9 mouse cellular contexts compared by ENCODE assay signal in the genomic region with DNA sequence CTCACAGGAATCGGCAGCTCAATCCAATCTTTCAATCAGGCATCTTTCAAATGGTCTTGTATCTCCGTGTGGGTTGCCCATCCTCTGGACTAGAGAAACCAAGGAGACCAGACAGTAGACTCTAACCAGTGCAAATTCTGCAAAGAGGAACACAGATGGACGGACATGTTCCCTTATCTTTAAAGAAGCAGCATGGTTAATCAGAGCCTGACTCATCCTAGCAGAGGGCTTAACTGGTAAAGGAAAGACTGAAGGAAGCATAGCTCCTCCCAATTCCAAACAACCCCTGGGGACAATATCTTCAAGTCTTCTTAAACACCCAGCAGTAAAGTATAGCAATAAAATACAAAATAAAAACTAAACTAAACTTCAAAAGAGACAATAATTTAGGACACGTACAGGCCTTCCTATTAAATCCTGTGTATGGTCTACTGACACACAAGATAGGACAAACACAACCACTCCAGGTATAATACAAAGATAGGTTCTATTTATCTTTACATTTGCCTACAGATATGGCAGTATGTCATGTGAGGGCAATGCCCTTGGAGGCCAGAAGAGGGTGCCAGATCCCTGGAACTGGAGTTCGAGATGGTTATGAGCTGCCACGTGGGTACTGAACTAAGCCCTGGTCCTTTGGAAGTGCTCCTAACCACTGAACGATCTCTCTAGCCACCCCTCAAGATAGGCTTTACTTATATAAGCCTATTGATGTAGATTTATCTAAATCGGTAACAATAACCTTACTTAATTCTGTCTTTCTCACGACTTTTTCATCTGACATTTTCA. TPM values are rescaled to one million over a fixed set of nuclear protein-coding genes. Genes with fewer than 3 reads are reported as not detected.
A peak's percentile ranks its signal among the peaks of the same experiment; 100 is the strongest.
DNase-seq lines count a peak whose midpoint lies in the region; ATAC-seq and TF ChIP-seq lines count a peak whose summit lies in the region.
"Had no signal": no experiment of that assay in that cellular context is flagged by ENCODE, and none has a peak within 500 bp of the region (broad histone marks: within the 10 kb centered on the region; RNA-seq: fewer than 3 reads in every experiment).

No protein-coding gene starts in this region.

- no peaks in the 10 kb centered on the region for H3K4me1 ChIP-seq in kidney, adult 2 months (ENCODE audit: control insufficient read depth, insufficient read depth, low read length)
- H3K4me1 ChIP-seq in hindbrain, embryonic 11.5 days (replicated peaks; ENCODE audit: control insufficient read depth, insufficient read depth, low read length): no peaks in the 10 kb centered on the region
- H3K4me1 ChIP-seq: forebrain, embryonic 12.5 days had no signal

- 73% methylated on average over 9 of the region's 9 CpGs for WGBS in kidney, adult 2 months
- WGBS in hindbrain, embryonic 11.5 days: 78% methylated on average over 9 of the region's 9 CpGs

- no peaks in the 10 kb centered on the region for H3K36me3 ChIP-seq in kidney, adult 2 months (ENCODE audit: control insufficient read depth, insufficient read depth, low read length)
- no peaks in the 10 kb centered on the region for H3K36me3 ChIP-seq in hindbrain, embryonic 11.5 days (ENCODE audit: control insufficient read depth, insufficient read depth, low read length)
- H3K36me3 ChIP-seq: forebrain, embryonic 12.5 days had no signal

- ATAC-seq in CD4-positive, CD25-positive, alpha-beta regulatory T cell, adult 4 months: peak; percentile 54
- peak; percentile 59 for ATAC-seq in megakaryocyte, adult 5-6 weeks (ENCODE audit: poor library complexity, severe bottlenecking)
- ATAC-seq in hindbrain, embryonic 11.5 days (ENCODE audit: low FRiP score): no peak

- no peak overlapping the region; the same call in 1 of the 2 replicates for H3K27ac ChIP-seq in kidney, adult 2 months (ENCODE audit: insufficient read depth, low read depth, low read length)
- H3K27ac ChIP-seq in hindbrain, embryonic 11.5 days (ENCODE audit: low read depth, low read length): no peak overlapping the region
- H3K27ac ChIP-seq: forebrain, embryonic 12.5 days had no signal

- no peaks in the 10 kb centered on the region for H3K27me3 ChIP-seq in kidney, adult 2 months (replicated peaks; ENCODE audit: control insufficient read depth, insufficient read depth, low read length)
- H3K27me3 ChIP-seq in hindbrain, embryonic 11.5 days (ENCODE audit: control insufficient read depth, insufficient read depth, low read length): no peaks in the 10 kb centered on the region
- H3K27me3 ChIP-seq: forebrain, embryonic 12.5 days had no signal

- DNase-seq in kidney, adult 2 months: no peak
- no peak for DNase-seq in kidney, adult 18-20 months
- peak; percentile 94 for DNase-seq in R1 (ENCODE audit: low read depth, low spot score)
- DNase-seq in hindbrain, embryonic 11.5 days (ENCODE audit: low spot score): no peak
- DNase-seq in right cerebral cortex, postnatal 14 days: no peak
- DNase-seq in layer of hippocampus, postnatal 36 days: no peak

- no peaks in the 10 kb centered on the region for H3K9me3 ChIP-seq in hindbrain, embryonic 11.5 days (ENCODE audit: control insufficient read depth, low read length)
- H3K9me3 ChIP-seq: forebrain, embryonic 12.5 days had no signal

- peak overlapping the region; percentile 16; the same call in 1 of the 2 replicates for H3K4me3 ChIP-seq in kidney, adult 2 months (ENCODE audit: insufficient read depth, low read depth, low read length)
- H3K4me3 ChIP-seq in hindbrain, embryonic 11.5 days (ENCODE audit: low read depth, low read length): no peak overlapping the region
- H3K4me3 ChIP-seq: forebrain, embryonic 12.5 days had no signal

- TF ChIP-seq POLR2A in kidney, adult 2 months (IDR thresholded peaks at IDR 0.05; ENCODE audit: low read depth, low read length): no peak

- H3K4me2 ChIP-seq in hindbrain, embryonic 11.5 days (replicated peaks; ENCODE audit: low read depth, low read length): no peak overlapping the region
- H3K4me2 ChIP-seq: forebrain, embryonic 12.5 days had no signal

- H3K9ac ChIP-seq in hindbrain, embryonic 11.5 days (ENCODE audit: low read depth, low read length): no peak overlapping the region
- H3K9ac ChIP-seq: forebrain, embryonic 12.5 days had no signal

- peak; percentile 45 for TF ChIP-seq CTCF in kidney, adult 2 months (conservative IDR thresholded peaks at IDR 0.05; ENCODE audit: insufficient read depth, insufficient read length, low read depth, low read length)

RNA-seq across cellular contexts. Expression of gene Ndufs6, which starts 17.0 kb away (rescaled TPM):
- 191 and 319 TPM in 2 replicates for polyA plus RNA-seq in kidney, adult 2 months (2012; rRNA removed)
- 100 to 1,000 TPM; 141 to 144 TPM for polyA plus RNA-seq in CD4-positive, CD25-positive, alpha-beta regulatory T cell, adult 4 months (2017; shearing (Covaris generic))
- 116 and 143 TPM in 2 replicates for total RNA-seq in megakaryocyte, adult 5-6 weeks (2015)
- total RNA-seq in megakaryocyte, adult 5-6 weeks (2017): 82.4 and 91.8 TPM in 2 replicates
- polyA plus RNA-seq in hindbrain, embryonic 11.5 days (2014; fragmentation: Nextera tagmentation; extraction: Ambion mirVana): 311 and 321 TPM in 2 replicates
- total RNA-seq in layer of hippocampus, postnatal 36 days (2021): 100 to 1,000 TPM; 170 to 174 TPM

RNA-seq across cellular contexts. Expression of gene Mrpl36, which starts 17.0 kb away (rescaled TPM):
- polyA plus RNA-seq in kidney, adult 2 months (2012; rRNA removed): 95.0 and 108 TPM in 2 replicates
- polyA plus RNA-seq in CD4-positive, CD25-positive, alpha-beta regulatory T cell, adult 4 months (2017; shearing (Covaris generic)): 100 to 1,000 TPM in 1 of 2 experiments, 10 to 100 TPM in 1; 94.9 to 126 TPM
- 65.4 and 68.6 TPM in 2 replicates for total RNA-seq in megakaryocyte, adult 5-6 weeks (2015)
- total RNA-seq in megakaryocyte, adult 5-6 weeks (2017): 27.7 and 28.1 TPM in 2 replicates
- polyA plus RNA-seq in hindbrain, embryonic 11.5 days (2014; fragmentation: Nextera tagmentation; extraction: Ambion mirVana): 121 and 125 TPM in 2 replicates
- total RNA-seq in layer of hippocampus, postnatal 36 days (2021): 10 to 100 TPM; 35.2 to 42.5 TPM
